Mouse (Mus musculus) splenic B cell, adult 2 months (primary cell): Measurements from ENCODE around the gene Tnks2.

ENCODE experiments used
- DNase-seq: peaks from one replicate; pipeline ENCODE4 v3.0.0-alpha.2; 2011; ENCODE audit warnings: low read depth, low spot score
- H3K27me3 ChIP-seq: 2 replicates; pipeline ENCODE4 v1.6.1; 2012; ENCODE audit warnings: mild to moderate bottlenecking, low read length, moderate library complexity, mixed read lengths; ENCODE audit not compliant: control insufficient read depth, poor library complexity, insufficient read depth, severe bottlenecking
- H3K36me3 ChIP-seq: 2 replicates; pipeline ENCODE4 v1.6.1; 2012; ENCODE audit warnings: mild to moderate bottlenecking, low read length, moderate library complexity, mixed read lengths; ENCODE audit not compliant: control insufficient read depth, poor library complexity, insufficient read depth, severe bottlenecking

The Tnks2 gene

GRCm38 (mm10) chr19:36833788-36834531, at the start of gene Tnks2:
Tnks2 (plus strand) TSS chr19:36834232.
- no peaks in the 10 kb centered on the region for H3K36me3 ChIP-seq
- H3K27me3 ChIP-seq, result no peaks in the 10 kb centered on the region
- DNase-seq, result peak; percentile 93

- no peak for DNase-seq
- no peaks in the 10 kb centered on the region for H3K36me3 ChIP-seq
- H3K27me3 ChIP-seq, result no peaks in the 10 kb centered on the region
These were observed 43.9 kb upstream of the Tnks2 start for GRCm38 (mm10) chr19:36789873-36790733.

DNA sequence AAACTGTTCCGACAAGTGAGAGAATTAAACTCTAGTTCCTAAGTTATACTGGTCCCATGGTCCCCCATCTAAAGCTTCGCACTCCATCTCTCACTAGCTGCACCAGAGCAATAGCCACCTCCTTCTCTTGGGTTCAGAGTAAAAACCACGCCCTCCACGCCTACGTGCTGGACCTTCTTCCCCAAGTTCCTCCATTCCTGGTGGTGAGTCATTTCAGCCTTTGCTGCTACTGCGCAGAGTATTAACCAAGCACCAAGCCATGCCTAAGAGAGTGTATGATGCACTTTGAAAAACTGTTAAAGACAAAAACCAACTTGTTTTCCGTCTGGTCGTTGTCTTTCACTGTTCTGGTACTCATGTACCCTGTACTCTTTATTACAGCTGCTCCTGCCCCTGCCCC, 41.4 kb upstream of the Tnks2 start:
- no peaks in the 10 kb centered on the region for H3K36me3 ChIP-seq
- DNase-seq, result no peak
- H3K27me3 ChIP-seq, result no peaks in the 10 kb centered on the region

DNA sequence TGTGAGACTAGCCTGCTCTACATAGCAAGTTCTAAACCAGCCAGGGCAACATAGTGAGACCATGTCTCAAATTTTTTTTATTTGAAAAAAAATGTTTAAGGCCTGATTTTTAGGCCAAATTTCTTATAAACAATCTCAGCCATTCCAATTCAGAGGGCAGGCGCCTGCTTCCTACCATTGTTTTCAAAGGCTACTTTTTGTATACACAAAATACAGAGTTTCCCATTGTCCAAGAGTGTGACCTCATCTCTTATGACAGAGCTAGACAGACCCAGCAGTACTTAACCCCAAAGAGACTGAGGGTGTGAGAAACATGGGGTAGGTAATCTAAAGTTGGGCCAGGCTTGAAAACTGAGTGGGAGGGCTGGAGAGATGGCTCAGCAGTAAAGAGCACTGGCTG, 40.6 kb upstream of the Tnks2 start:
- H3K36me3 ChIP-seq, result no peaks in the 10 kb centered on the region
- DNase-seq, result no peak
- no peaks in the 10 kb centered on the region for H3K27me3 ChIP-seq

- Histone ChIP-seq H3K36me3 (no peaks in the 10 kb centered on the region), H3K27me3 (no peaks in the 10 kb centered on the region)
- no peak for DNase-seq
These were observed 40.0 kb upstream of the Tnks2 start for GRCm38 (mm10) chr19:36794008-36794407.

DNA sequence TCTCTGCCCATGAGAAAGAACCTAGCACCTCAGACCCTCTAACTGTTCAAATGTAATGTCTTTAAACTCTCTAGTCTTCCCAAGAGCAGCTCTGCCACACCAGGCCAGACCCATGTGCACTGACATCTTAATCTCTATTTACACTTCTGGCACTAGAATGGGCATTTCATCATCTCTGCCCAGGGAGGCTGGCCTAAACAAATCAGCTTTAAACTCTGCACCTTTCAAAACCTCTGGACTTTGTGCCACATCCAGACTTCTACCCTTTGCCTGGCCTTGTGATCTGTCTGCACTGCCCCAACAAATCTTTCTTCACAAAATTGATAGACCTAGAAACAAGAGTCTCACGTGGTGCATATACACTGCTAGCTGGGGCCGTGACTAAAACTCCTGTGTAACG, 38.8 kb upstream of the Tnks2 start:
- Histone ChIP-seq H3K36me3 (no peaks in the 10 kb centered on the region), H3K27me3 (no peaks in the 10 kb centered on the region; the same call in 1 of the 2 replicates)
- DNase-seq, result no peak

DNA sequence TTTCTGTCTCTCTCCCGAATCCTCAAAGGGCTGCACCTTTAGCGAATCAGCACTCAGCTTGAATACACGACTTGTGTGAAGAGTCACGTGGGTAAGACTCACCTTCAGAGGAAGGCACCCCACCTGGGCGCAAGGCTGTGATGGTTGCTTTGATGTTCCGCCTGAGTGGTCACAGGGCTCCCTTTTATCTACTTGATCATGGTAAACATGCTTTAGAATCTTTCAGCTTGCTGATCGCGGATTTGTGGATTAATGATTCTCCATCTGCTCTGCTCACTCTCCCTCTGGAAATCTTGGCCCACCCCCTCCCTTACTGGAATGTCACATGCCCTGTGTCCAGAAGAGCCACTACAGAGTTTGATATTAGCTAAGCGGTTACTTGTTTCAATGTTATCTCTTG, 37.1 kb upstream of the Tnks2 start:
- DNase-seq, result no peak
- no peaks in the 10 kb centered on the region; the same call in 1 of the 2 replicates for H3K27me3 ChIP-seq
- no peaks in the 10 kb centered on the region for H3K36me3 ChIP-seq

DNA sequence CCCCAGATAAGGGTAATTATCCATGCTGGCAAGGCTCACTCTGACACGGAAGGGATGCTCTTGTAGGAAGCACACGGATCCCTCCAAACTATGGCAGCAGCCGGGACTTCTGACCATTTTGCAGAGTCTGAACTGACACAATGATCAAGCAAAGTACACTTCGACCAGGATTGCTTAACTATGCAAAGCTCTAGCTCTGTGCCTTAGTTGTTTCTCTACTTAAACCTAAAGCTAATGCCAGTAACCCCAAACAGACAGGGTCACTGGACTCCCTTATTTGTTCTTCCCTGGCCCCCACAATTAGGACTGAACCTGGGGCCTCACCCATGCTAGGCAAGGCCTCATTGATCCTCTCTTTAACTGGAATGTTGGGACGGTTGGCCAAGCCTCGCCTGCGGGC, 33.7 kb upstream of the Tnks2 start:
- no peaks in the 10 kb centered on the region for H3K36me3 ChIP-seq
- no peak for DNase-seq
- H3K27me3 ChIP-seq, result no peaks in the 10 kb centered on the region; the same call in 1 of the 2 replicates

GRCm38 (mm10) chr19:36801856-36802641, 32.0 kb upstream of the Tnks2 start:
- no peak for DNase-seq
- Histone ChIP-seq H3K27me3 (no peaks in the 10 kb centered on the region; the same call in 1 of the 2 replicates), H3K36me3 (no peaks in the 10 kb centered on the region)

GRCm38 (mm10) chr19:36803403-36803802, 30.6 kb upstream of the Tnks2 start:
- no peaks in the 10 kb centered on the region; the same call in 1 of the 2 replicates for H3K27me3 ChIP-seq
- DNase-seq, result no peak

GRCm38 (mm10) chr19:36806842-36807241, 27.2 kb upstream of the Tnks2 start:
- no peaks in the 10 kb centered on the region for H3K36me3 ChIP-seq
- H3K27me3 ChIP-seq, result no peaks in the 10 kb centered on the region
- no peak for DNase-seq

More at GRCm38 (mm10) chr19:36803403-36803802, 30.6 kb upstream of the Tnks2 start:
- no peaks in the 10 kb centered on the region for H3K36me3 ChIP-seq

GRCm38 (mm10) chr19:36808426-36809105, 25.5 kb upstream of the Tnks2 start:
- H3K36me3 ChIP-seq, result no peaks in the 10 kb centered on the region
- H3K27me3 ChIP-seq, result no peaks in the 10 kb centered on the region
- DNase-seq, result no peak

DNA sequence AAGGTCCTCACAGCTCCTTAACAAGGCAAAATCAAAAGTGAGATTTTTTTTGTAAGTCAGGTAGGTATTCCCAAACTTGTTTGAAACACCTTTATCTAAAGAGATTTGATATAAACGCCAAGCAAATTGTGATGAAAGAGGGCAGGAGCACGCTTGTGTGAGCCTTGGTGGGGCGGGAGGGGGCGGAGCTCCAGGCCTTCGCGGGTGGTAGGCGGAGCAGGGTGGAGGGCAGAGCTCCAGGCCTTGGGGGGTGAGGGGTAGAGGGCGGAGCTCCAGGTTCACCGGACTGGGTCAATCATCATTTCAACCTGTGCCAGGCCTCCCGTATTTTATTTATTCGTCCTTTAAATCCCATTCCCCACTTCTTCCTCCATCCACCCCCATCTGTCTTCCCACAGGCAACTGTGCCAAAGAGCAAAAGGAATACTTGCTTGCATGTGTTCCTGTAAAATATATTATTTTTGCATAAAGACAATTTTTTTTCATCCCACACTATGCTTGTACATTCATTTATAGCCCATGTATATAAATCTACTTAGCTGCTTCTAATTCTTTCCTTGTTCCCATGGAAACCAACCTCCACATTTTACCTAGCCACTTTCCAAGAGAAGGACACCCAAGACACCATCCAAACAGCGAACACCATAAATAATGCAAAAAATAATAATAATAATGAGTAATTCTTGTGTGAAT, 24.4 kb upstream of the Tnks2 start:
- no peaks in the 10 kb centered on the region for H3K27me3 ChIP-seq
- no peak for DNase-seq
- no peaks in the 10 kb centered on the region for H3K36me3 ChIP-seq

DNA sequence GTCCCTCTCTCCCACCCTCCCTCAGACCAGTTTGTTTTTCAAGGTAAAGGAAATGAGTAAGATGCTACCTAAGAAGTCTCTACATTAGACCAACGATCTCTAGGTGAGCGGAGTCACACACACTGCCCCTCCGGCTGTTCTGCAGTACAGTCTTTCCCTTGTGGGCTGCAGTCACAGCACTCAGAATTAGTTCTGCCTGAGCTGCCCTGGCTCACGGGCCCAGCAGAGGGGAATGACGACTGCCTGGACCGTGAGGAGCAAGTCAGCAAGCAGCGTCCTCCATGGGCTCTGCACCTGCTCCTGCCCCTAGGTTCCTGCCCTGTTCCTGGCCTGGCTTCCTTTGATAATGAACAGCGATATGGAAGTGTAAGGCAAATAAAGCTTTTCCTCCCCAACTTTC, 22.0 kb upstream of the Tnks2 start:
- DNase-seq, result no peak

More for the DNA sequence above, 22.0 kb upstream of the Tnks2 start:
- H3K27me3 ChIP-seq, result no peaks in the 10 kb centered on the region
- no peaks in the 10 kb centered on the region for H3K36me3 ChIP-seq
